Mouse (Mus musculus) Patski (cell line): ENCODE measurements at regions not wholly inside any gene's neighbourhood (a gene's known extent, or its start where the extent isn't known, plus 50 kb on each side); places are given as distances from the start of the nearest gene placed in this dataset.

Source experiments
- ATAC-seq: fragments of 100-300 bp; one replicate; pipeline ENCODE4 v1.8.0; 2021
- CTCF ChIA-PET: fragments of 350-600 bp; sonication (Branson Sonifier 250); formaldehyde crosslinking; loops from one replicate; lab custom pipeline; 2022; ENCODE audit warnings: inconsistent platforms; lab: Charles Lee
- POLR2A ChIA-PET: fragments of 350-600 bp; sonication (Branson Sonifier 250); formaldehyde crosslinking; loops from one replicate; lab custom pipeline; 2022; ENCODE audit warnings: antibody characterized with exemption, inconsistent platforms; lab: Charles Lee
- DNase-seq: peaks from one replicate; pipeline ENCODE4 v3.0.0-alpha.2; 2011; ENCODE audit warnings: low read depth, low spot score
- H3K27me3 ChIP-seq: fragments of 371-371 bp; one replicate; pipeline ENCODE4 v1.5.1; 2021
- CTCF ChIP-seq: fragments of 100-300 bp; IDR thresholded peaks from one replicate; pipeline ENCODE4 v1.5.1; 2021
- in situ Hi-C: fragments of 300-500 bp; cut with MboI; formaldehyde crosslinking; loops from 3 replicates; pipeline ENCODE4 v1.11.1; 2018; ENCODE audit warnings: low pct_unique_long_range_greater_than_20kb, mixed read lengths

DNA sequence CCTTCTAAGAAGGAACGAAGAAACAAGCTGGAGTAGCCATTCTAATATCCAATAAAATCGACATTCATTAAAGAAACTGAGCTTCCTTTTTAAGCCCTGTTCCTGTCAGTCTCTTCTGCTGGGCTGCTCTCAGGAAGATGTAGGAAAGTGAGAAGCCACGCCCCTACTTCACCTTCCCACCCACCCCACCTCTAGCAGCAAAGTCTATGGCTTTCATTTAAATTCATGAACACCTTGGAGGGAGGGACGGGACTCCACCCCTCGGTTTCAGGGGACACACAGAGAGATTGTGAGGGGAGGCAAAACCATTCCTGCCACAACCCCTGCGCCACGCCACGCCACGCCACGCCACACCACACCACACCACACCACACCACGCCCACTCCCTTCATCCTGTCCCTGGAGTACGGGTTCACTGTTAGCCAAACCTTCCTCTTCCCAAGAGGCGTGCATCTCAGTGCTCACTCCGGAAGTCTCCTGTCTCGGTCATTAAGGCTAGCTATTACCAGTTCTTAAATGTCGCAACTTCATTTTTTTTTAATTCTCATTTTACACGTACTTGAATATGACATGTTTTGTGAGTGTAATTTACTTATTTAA, 132.0 kb upstream of the Mkln1 start:
- POLR2A ChIA-PET, result no interaction called here

DNA sequence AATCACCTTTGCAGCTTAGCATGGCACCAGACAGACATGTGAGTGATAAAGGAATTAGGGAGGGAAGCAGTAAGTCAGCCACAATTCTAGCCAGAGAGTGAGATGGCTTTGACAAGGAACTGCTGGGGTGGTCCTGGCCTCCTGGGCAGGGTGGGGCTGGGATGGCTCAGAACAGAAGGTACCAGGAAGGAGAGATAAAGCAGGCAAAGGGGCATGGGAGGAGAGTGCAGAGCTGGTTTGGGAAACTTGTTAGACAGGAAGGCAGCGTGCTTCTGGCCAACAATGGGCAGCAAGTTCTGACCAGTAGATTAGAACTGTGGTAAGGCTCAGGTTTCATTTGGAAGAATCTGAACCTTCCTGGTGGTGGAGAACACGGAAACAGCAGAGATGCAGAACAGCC, 130.5 kb upstream of the Mkln1 start:
- DNase-seq, result no peak
- ChIA-PET CTCF (interaction anchor here (1.4 kb wide), 1 partner anchor 14 kb away, joined by 3 read pairs; no protein-coding TSS in a partner anchor), POLR2A (interaction anchor here (1.2 kb wide), 1 partner anchor 8 kb away, joined by 3 read pairs; no protein-coding TSS in a partner anchor)
- H3K27me3 ChIP-seq, result no peaks in the 10 kb centered on the region
- no peak for ATAC-seq
- TF ChIP-seq CTCF, result no peak
- in situ Hi-C loops, result no loop called here

More for the DNA sequence above, 132.0 kb upstream of the Mkln1 start:
- no peaks in the 10 kb centered on the region for H3K27me3 ChIP-seq
- CTCF ChIA-PET, result interaction anchor here (0.9 kb wide), 1 partner anchor 21 kb away, joined by 3 read pairs; no protein-coding TSS in a partner anchor
- DNase-seq, result no peak
- in situ Hi-C loops, result no loop called here
- no peak for ATAC-seq
- TF ChIP-seq CTCF, result no peak

DNA sequence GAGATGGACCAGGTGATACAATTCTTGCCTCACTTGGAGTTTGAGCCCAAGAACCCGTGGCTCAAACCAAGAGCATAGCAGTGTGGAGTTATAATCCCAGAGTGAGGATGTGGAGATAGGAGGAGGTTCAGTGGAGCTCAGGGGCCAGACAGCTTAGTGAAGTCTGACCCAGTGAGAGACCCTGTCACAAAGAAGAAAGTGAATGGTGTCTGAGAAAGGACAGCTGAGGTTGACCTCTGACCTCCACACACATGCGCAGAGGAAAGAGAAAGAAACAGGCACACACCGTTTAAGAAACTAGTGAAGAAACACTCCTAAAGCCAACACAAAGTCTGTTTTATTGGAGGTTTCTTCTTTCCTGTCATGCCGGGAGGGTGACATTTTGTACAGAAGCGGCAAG, 124.7 kb upstream of the Mkln1 start:
- ChIA-PET CTCF (no interaction called here), POLR2A (no interaction called here)
- ATAC-seq, result no peak
- no peak for TF ChIP-seq CTCF
- in situ Hi-C loops, result no loop called here
- DNase-seq, result no peak
- H3K27me3 ChIP-seq, result no peaks in the 10 kb centered on the region

DNA sequence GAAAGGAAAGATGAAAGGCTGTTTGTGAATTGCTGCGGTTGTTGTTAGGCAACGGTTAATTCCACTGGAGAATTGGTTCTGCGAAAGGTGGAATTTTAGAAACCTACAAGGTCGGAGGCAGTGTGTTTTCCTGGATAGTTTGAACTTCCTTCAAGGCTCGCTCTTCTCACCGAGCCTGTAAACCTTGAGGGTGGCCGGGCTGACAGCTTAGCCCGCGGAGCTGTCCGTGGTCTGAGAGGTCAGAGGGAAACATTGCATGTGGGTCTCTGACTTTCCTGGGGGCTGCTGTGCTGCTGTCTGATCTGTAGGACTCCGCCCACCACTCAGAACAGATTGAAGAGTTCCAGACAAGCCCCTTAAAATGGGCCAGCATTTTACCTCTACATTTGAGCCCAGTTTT, 124.3 kb upstream of the Mkln1 start:
- CTCF ChIA-PET, result no interaction called here
- POLR2A ChIA-PET, result no interaction called here
- TF ChIP-seq CTCF, result no peak

DNA sequence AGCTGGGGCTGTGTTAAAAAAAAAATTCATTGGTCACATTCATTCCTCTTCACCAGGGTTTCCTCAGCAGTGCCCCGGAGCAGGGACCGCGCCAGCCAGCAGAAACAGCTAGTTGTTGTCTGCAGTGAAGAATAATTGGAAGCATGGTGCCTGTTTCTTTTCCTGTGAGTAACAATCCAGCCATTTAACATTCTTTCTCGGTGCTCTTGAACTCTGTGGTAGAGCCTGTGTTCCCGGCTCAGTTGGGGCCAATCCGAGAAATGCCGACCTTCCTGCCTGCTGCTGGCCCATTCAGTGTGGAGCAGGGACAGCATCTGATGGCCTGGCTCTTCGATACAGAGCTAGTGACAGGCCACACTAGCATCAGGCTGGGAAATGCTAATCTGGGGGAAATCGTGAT, 120.7 kb upstream of the Mkln1 start:
- no peak for ATAC-seq
- no peak for DNase-seq
- no peaks in the 10 kb centered on the region for H3K27me3 ChIP-seq
- ChIA-PET CTCF (interaction anchor here (1.0 to 2.5 kb wide), 3 partner anchors 8 to 17 kb away, joined by 3 to 6 read pairs (median 3); no protein-coding TSS in a partner anchor), POLR2A (no interaction called here)
- in situ Hi-C loops, result no loop called here
- no peak for TF ChIP-seq CTCF

More for the DNA sequence above, 124.3 kb upstream of the Mkln1 start:
- ATAC-seq (no peak), DNase-seq (no peak)
- no peaks in the 10 kb centered on the region for H3K27me3 ChIP-seq
- in situ Hi-C loops, result no loop called here

DNA sequence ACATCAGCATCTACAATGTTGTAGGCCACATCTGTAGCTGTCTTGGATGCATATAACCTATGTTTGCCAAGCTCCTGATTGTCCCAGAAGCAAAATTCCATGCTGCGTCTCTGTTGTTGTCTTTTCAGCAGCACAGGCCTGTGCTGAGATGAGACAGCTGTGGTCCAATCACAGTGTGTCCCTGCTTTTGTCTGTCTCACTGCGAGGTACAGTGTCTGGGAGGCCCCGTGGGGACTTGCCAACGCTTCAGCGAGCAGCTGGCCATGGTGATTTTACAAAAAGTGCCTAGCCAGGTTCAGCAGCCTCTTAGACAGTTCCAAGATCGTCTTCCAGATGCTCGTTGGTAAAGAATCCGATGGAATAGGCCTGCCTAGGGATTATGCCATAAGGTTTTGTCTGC, 114.6 kb upstream of the Mkln1 start:
- DNase-seq (no peak), ATAC-seq (no peak)
- in situ Hi-C loops, result no loop called here
- no peak for TF ChIP-seq CTCF
- CTCF ChIA-PET, result interaction anchor here (1.0 kb wide), 1 partner anchor 13 kb away, joined by 3 read pairs; no protein-coding TSS in a partner anchor
- POLR2A ChIA-PET, result no interaction called here
- no peaks in the 10 kb centered on the region for H3K27me3 ChIP-seq

DNA sequence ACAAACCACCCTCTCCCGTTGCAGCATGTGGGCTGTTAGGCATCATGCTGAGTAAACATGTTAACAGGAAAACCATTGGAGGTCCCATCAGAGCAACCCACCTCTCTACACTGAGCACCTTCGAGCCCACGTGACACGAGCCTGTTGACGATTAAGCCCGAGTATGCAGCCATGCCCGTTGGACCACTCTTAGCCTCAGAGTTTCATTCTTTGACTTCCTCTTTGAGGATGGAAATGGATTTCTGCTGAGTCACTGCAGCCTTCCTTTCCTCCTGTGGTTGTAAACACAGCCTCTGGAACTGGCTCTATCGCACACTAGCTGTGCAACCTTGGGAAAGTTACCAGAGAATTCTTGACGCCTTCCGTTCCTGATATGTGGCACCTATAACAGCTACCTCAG, 114.1 kb upstream of the Mkln1 start:
- in situ Hi-C loops, result no loop called here
- no peak for DNase-seq

DNA sequence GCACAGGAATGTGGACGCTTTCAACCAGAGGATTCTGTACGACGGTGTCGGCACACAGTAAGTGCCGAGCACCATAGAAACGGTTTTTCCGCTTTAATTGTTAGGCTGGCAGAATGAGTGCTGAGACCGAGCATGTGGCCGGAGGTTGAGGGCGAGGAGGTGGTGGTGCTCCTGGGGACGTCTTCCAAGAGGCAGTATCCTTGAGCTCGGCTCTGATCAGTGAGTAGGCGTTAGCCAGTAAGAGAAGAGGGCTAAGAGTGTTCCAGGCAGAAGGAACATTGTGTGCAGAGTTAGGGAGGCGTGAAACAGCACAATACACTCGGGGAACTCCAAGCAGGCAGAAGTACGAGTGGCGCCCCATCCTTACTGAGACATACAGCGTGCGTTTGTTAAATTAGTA, 113.5 kb upstream of the Mkln1 start:
- CTCF ChIA-PET, result no interaction called here
- DNase-seq (no peak), ATAC-seq (no peak)
- no peak for TF ChIP-seq CTCF
- POLR2A ChIA-PET, result no interaction called here
- in situ Hi-C loops, result no loop called here
- H3K27me3 ChIP-seq, result no peaks in the 10 kb centered on the region

More for the DNA sequence above, 114.1 kb upstream of the Mkln1 start:
- POLR2A ChIA-PET, result no interaction called here
- CTCF ChIA-PET, result interaction anchor here (1.0 kb wide), 1 partner anchor 13 kb away, joined by 3 read pairs; no protein-coding TSS in a partner anchor
- TF ChIP-seq CTCF, result no peak
- H3K27me3 ChIP-seq, result no peaks in the 10 kb centered on the region
- ATAC-seq, result no peak

DNA sequence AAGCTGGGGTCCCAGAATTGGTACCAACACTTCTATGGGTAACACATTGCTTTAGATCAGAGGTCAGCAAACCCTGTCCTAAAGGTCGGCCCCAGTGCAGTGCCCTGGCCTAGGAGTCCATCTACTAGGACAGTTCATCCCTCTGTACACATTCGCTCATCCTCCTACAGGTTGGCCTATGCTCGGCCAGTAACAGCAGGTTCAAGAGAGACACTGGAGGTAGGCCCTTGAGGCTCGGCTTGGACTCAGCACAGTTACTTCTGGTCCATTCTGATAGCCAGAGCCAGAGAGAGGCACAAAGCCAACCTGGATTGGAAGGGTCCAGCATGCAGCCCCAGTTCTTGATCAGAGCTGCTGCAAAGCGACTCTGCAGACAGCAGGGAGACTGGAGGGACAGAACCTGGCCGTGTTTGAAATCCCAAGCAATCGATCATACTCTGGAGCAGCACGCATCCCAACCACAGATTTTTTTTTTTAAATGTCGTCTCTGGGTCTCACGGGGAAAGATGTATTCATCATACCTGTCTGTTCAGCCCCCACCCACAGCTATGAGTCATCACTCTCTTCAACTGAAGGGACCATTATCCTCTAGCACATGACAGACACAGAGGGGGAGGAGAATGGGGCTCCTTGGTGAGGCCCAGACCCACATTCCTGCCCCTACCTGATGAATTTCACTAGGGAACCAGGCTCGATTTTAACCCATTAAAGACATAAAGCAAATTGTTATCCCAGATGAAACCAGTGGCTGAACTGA, 112.4 kb upstream of the Mkln1 start:
- ATAC-seq (no peak), DNase-seq (no peak)
- CTCF ChIA-PET, result interaction anchor here (0.7 kb wide), 1 partner anchor 9 kb away, joined by 3 read pairs; no protein-coding TSS in a partner anchor
- in situ Hi-C loops, result no loop called here
- TF ChIP-seq CTCF, result no peak
- POLR2A ChIA-PET, result interaction anchor here (0.6 kb wide), 1 partner anchor 64 kb away, joined by 3 read pairs; no protein-coding TSS in a partner anchor
- H3K27me3 ChIP-seq, result no peaks in the 10 kb centered on the region

DNA sequence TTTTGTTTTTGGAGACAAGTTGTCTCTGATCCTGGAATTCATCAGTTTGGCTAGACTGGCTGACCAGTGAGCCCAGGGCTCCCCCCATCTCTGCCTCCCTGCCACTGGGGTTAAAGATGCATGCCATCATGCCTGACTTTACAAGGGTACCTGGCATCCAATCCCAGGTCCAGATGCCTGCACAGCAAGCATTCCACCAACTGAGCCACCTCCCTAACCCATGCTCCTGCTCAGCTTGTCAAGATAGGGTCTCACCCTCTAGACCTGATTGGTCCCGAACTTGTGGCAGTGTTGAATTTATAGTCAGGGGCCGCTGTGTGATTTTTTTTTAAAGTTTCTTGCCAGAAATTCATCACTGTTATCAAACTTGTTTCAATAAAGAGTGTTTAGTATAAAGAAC, 111.4 kb upstream of the Mkln1 start:
- ATAC-seq (no peak), DNase-seq (no peak)
- TF ChIP-seq CTCF, result no peak
- no peaks in the 10 kb centered on the region for H3K27me3 ChIP-seq
- in situ Hi-C loops, result no loop called here
- POLR2A ChIA-PET, result no interaction called here
- CTCF ChIA-PET, result interaction anchor here (1.0 kb wide), 1 partner anchor 8 kb away, joined by 6 read pairs; no protein-coding TSS in a partner anchor

DNA sequence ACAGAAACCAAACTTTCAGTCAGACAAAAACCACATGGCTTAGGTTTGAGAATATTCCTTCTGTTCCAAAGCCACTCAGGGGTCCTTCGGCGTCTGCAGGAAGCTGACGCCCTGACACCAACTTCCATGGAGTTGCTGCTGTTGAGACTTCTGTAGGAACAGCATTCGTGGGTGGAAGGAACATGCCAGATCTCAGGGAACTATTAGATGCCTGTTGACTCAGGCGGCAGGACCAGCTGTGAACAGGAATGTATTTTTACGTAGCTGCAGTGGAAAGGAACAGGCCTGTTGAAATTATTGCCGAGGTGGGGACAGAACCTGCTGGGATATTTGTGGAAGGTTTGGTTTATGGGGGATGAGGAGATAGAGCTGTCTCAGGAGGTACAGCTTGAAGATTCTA, 110.8 kb upstream of the Mkln1 start:
- H3K27me3 ChIP-seq, result no peaks in the 10 kb centered on the region
- DNase-seq (no peak), ATAC-seq (no peak)
- ChIA-PET CTCF (interaction anchor here (1.0 to 1.2 kb wide), 2 partner anchors 9 to 14 kb away, joined by 4 to 6 read pairs; no protein-coding TSS in a partner anchor), POLR2A (interaction anchor here (0.6 to 0.7 kb wide), 2 partner anchors 28 to 172 kb away, joined by 3 to 4 read pairs; no protein-coding TSS in a partner anchor)
- no peak for TF ChIP-seq CTCF
- in situ Hi-C loops, result no loop called here
